Mouse (Mus musculus) retina, adult 2 months (tissue): ENCODE results near the gene Smad6.

Source experiments
- DNase-seq: peaks from one replicate; pipeline ENCODE4 v3.0.0-alpha.2; 2012; ENCODE audit warnings: low read depth, low spot score

The Smad6 gene

DNA sequence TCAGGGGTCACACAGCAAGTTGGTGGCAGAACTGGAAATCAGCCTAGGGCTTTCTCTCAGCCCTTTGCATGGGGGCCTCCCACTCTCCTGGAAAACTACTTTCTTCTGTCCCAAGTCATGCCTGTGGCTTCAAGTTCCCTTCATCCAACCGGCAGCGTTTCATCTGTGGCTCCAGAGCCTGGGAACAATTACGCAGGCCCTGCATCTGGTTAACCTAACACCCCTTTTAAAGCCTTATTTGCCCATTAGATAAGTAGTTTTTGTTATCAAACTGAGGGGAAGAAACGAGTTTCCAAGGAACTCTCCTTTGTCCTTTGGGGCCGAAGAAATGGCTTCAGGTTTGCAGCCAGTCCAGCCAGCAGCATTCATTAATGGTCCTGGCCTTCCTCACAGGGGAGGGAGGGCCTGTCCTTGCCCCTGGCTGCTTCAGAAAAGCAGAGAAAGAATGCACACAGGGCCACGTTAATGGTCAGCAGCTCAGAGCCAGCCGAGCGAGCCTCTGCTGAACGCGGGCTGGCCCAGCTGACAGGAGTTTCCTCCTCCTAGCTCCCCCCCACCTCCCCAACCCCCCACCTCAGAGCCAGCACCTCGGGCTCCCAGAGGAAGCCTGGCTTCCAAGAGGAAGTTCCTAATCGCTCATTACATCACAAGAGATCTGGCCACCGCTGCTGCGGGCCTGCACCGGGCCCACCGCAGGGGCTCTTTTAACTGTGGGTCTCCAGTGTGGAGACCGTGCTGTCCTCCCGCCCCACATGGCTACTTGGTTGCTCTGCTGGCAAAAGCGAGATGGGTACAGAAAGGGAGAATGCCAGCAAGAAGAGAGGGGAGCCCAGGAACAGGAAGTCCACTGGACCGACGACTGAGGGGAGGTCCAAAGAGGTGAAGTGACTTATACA is 61.7 kb downstream of the Smad6 start:
- no peak for DNase-seq

DNA sequence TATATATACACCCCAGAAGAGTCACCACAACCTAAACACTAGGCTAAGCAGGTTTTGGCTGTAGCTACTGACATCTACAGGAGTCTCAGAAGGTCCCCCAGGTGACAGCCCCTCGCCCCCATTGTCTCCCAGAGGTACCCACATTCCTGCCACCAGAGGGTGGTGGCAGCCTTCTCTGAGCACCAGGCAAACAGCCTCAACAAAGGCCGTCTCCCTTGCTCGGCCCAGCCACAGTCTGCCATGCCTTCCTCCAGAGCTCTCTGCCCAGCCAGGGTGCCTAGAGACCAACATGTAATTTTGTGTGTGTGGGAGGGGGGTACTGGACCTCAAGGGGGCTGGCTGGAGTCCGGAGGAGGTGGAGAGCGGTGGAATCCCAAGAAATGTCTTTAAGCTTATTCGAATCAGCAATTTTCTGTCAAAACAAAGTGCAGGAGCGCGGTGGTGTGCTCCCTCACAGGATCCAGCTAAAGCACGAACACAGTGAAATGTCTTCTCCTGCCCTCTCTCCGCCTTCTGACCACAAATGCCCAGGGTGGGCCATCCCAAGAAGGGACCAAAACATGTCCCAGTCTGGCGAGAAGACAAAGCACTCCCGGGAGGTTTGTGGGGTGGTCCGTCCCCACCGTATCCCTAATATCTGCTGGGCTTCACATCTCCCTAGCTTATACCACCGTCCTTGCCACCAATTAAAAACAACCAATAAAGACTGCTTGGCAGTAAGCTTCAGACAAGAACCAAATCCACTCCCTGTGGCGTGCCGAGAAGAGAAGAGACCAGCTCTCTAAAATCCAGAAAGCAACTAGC is 62.5 kb downstream of the Smad6 start:
- DNase-seq: no peak

DNA sequence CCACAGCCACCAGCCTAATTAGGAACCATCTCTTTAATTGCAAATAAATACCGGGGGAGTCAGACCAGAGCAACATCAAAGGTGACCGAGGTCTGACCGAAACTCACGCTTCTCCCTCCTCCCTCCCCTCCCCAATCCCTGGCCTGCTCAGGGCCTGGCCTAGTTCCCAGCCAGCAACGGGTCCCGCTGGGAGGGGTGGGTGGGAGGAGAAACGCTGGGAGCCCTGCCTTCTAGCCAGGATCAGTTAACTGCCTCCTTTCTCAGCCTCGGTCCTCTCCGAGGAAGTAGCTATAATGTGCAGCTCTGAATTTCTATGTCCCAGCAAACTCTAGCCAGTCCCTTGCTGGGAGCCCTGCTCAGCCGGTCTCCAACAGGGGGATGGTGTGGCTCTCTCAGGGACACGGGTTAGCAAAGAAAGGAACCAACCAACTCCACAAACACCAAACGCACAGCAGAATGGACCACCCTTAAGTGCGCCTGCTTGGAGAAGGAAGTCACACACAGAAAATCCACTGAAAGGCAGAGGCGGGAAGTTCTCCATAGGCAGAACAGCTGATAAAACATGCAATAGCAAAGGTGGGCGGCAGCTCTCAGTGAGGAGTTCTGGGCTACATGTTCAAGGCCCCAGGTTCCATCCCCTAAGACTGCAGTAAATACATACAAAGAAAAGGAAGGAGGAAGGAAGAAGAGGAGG is 63.4 kb downstream of the Smad6 start:
- no peak for DNase-seq

DNA sequence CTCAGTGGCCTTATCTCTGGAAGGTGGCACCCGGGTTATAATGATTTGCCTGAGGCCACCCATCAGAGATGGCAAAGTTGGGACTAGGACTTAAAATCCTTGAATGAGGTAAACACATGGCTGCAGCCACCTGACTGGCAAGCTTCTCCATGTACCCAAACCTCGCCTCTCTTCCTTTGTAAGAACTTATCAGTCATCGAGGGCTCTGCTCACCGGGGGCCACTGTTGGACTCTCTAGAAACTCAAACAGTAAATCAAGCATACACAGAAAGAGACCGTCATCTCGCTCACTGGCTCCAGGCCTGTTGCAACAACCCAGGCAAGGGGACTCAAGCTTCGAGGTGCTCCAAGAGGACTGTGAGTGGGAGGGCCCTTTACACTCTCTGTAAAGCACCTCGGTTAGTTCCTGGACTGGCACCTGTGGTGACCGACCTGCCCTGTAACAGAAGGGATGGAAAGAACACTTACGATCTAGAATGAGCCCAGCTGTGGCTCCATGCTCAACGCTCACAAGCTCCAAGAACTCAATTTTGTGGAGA is 64.1 kb downstream of the Smad6 start:
- no peak for DNase-seq

DNA sequence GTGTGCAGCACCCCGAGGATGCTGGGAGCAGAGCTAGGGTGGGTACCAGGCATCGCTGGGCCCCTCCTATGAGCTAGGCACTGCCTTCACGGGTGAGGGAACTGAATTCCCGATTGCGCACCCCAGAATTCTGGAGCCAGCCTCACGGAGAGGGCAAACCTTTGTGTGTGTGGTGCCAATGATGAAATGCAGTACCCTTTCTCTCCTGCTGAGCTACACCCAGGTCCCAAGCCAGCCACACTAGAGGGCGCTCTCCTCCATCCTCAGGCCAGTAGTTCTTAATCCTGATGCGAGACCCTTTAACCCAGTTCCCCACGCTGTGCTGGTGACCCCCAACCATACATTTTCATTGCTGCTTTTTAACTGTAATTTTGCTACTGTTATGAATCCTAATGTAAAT is 65.8 kb downstream of the Smad6 start:
- no peak for DNase-seq

DNA sequence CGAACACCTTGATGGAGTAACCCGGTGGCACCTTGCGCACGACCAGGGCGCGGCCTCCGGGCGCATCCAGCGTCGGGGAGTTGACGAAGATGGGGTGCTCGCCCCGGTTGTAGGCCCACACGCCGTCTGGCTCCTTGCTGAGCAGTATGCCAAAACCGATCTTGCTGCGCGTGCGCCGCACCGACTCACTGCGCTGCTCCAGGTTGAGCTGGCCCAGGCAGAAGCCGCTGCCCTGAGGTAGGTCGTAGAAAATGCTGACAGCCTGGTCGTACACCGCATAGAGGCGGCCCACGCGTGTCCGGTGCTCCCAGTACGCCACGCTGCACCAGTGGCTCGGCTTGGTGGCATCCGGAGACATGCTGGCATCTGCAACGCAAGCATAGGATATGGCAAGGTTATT is 68.2 kb downstream of the Smad6 start:
- DNase-seq: no peak

DNA sequence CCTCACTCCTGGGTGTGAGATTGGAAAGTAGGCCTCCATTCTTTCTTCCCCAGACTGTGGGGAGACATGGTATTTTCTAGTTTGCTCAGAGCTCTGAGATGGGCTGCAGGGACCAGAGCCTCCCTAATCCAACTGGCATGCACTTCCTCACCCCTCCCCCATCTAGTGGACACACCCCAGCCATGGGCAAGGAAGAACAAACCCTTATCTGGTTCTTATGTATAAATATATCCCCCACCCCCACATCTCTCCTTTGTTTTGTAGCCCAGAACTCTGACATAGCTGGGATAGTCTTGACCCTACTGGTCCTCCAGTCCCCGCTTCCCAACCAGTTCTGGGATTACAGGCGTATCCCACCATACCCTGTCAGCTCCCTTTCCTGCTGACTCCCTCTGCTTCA is 69.3 kb downstream of the Smad6 start:
- no peak for DNase-seq

DNA sequence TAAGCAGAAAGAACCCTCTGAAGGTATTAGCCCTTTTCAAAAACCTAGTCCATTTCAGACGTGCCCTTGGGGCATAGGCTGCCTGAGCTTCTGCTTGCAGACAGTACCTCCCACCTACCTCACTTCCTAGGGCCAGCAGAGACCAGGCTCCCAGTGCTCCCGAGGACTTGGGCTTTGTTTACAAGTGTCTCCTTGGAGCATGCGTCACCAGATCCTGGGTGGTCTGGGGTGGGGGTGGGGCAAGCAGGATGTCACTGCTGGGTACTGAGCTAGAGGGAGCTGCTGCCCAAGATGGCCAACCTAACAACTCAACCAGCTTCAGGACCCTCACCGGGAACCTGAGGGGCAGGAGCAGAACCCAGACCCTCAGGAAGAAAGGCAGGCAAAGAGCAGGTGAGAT is 71.5 kb downstream of the Smad6 start:
- no peak for DNase-seq

DNA sequence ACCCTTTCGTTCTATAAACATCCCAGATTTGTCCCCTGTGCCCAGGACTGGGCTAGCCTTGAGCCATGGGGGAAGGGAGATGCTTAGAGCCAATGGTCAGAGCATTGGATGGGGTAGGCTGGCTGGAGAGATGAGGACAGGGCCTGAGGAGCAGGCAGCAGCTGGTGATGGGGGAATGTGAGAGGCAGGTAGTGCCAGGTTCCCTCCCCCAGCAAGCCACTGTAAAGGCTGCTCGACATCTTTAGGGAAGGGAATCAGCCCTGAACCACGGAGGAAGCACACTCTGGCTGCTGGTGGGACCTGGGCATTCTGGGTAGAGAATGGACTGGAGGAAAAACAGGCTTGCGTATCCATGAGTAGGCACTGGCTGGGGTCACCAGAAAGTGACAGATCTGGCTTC is 72.5 kb downstream of the Smad6 start:
- DNase-seq: no peak

DNA sequence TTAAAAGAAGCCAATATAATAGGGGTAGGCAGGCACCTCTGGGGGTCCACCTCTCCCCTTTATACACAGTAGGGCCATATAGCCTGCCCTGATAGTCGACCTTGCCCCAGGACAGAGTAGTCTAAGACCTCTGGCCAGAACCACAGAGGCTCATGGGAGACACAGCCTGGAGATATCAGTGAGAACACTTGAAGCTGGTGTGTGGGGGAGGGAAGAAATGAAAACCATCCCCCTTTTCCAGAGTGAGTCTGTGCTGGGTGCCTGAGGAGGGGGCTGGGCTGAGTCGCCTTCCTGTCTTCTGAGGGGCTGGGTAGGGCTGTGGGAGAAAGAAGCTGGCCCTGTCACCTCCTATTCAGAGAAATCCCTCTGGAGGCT is 79.3 kb downstream of the Smad6 start:
- DNase-seq: no peak

DNA sequence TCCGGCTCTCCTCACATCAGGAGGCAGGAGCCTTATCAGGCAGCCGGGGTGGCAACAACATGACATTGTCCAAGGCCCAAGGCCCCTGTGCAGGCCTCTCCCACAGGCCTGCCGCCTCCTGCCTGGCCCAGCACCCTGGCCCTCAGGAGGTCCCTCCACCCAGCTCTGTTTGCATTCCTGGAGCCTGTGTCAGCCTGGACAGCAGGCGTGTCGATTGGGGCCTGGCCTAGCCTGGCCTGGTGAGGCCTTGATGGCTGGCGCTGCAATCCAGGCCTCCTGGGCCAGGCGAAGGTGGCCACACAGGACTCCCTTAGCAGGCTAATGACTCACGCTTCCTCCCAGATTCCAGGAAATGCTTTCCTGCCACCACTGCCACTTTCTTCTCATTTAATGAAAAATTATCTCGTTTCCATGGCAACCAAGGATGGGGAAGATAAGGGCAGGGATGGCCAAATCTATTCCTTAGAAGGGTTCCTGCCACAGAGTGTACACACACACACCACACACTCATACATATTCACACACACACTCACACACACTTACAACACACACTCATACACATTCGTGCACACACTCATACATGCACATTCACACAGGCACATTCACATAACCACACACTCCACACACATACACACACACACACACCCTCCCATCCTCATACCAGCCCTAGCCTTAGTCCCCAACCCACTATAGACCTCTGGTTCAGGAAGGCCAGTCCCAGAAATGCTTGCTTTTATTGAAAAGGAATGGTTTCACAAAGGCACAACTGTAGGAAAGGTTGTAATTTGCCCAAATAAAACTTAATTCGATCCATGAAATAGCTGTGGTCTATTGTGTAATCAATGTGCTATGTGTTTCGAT is 79.9 kb downstream of the Smad6 start:
- no peak for DNase-seq

DNA sequence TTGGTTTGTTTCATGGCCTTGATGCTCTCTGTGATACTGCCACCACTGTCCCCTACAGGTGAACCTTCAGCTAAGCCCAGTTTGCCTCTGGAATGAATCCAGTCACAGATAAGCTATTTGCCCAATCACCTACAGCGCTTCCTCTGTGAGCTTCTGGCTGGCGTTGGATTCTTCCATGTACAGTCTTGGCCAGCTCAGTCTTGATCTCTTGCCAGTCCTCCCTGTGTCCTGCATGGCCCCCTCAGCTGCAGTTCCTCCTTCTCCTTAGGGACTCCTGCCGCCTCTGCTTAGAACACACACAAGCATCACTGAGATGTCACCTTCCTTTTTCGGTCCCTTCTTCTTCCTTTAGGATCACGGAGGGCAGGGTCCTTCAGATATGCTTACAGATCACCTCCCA is 85.6 kb downstream of the Smad6 start:
- DNase-seq: no peak

DNA sequence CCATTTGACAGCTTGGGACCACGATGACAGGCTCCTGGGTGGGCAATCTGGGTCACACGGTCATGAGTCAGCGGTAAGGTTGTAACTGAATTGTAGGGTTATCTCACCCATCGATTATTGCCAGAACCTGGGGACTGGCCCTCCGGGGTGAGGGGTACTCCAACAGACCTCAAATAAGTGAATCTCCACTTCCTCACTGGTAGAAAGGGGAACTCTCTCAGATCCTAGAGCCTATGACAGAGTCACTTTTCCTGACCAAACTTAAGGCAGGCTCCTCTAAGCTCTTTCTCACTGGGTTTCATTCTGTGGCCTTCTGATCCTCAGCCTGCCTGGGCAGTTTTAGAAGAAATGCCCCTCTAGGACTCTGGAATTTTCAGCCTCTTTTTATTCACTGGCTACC is 88.8 kb downstream of the Smad6 start:
- no peak for DNase-seq

DNA sequence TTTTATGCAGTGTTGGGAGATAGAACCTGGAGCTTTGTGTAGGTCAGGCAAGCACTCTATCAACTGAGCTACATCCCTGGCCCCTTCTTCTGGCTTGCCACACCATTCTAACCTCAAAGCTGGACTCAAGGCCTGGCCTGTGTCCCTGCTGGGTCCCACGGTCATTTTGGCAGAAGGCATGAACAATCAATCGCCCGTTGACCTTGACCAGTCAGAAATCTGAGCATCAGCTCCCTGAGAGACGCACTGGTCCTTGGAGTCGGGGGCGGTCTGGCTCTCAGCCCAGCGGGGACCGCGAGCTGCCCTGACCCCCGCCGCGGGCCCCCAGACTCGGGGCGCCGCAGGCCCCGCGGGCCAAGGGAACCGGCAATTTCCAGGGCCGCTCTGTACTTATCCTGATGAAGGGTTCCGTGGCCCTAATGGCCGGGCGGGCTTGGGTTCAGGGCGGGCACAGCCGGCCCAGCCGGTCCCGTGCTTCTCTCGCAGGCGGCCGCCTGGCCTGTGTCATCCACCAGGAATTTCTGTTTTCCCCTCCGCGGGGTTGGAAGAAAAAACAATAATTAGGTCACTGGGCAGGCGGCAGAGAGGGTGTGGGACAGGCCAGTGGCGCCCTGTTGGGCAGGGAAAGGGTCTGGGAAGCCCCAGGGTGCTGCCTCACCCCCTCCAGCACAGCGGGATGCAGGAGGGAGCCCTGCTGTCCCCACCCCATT is 94.4 kb downstream of the Smad6 start:
- no peak for DNase-seq

DNA sequence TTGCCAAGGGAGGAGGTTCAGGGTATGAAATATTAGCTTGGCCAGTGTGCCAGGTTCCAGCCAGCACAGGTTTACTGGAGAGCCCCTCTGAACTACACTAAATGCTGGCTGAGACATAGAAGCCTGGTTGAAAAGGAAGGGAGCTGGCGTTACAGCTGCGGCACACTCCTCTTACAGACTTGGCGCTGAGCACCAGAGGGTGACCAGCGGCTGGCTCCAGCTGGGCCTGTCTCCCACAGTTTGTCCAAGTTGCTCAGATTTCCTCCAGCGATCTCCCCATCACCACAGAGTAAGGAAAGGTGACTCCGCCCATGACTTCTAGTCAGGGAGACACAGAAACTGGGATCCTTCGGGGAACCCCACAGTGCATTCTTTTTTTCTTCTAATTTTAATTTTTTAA is 95.5 kb downstream of the Smad6 start:
- DNase-seq: no peak

DNA sequence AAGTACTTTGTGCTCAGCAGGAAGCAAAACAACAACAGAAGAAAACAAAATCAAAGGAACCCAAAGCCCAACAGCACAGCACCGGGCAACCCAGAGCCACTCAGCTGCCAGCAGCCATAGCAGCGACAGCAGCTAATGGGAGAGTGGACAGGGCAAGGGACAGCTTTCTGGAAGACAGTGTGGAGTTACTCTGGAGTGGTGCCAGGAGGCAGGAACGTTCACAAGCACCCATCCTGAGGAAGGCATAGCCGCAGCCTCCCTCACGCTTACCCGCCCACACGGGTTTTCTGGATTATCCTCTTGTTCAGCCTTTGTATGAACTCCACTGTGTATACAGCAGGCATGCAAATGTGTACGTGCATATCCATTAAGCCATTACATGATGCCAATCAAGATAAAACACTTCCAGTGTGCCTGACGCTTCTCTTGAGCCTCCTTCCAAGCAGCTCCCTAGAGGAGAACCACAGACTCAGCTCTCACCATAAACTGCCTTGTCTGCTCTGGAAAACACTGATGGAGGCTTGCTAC is 98.6 kb downstream of the Smad6 start:
- no peak for DNase-seq

DNA sequence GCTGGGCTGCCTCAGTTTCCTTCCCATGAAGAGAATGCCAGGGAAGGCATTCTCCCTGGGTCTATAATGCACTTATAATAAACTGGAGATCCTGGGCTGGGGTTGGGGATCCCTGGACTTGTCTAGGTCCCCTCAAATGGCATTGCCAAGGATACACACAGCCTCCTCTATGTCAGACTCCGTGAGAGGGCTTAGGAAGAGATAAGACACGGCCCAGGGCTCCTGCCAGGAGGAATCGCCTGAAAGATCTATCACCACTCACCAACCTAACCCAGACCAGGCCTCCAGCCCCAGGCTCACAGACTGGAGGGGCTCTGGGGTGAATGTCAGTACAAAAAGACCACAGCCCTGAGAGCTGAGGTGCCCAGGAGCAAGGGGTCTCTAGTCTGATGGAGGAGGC is 102.2 kb downstream of the Smad6 start:
- DNase-seq: no peak

DNA sequence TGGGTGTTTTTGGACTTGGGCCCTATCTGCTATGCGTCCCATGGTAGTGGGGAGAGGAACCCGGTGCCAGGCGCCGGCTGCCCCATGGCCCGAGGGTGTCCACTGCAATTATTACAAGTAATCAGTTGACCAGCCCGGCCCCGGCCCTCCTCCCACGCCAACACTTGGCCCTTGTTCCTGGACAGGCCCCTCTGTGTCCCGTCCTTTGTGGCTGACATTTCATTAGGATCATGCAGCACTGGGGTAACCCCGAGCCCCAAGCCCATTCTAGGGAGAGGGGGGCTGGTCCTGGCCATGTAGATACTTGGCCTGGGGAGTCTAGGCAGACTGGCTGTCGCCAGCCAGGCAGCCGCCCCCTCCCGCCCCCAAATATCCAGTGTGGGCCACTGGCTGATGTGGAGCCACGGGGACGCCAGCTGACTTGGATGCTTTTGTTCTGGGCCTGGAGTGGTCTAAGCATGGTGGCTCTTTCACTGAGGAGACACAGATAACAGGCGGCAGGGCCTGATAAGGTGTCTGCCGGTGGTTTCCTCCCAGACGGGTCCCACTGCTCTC is 102.8 kb downstream of the Smad6 start:
- no peak for DNase-seq

DNA sequence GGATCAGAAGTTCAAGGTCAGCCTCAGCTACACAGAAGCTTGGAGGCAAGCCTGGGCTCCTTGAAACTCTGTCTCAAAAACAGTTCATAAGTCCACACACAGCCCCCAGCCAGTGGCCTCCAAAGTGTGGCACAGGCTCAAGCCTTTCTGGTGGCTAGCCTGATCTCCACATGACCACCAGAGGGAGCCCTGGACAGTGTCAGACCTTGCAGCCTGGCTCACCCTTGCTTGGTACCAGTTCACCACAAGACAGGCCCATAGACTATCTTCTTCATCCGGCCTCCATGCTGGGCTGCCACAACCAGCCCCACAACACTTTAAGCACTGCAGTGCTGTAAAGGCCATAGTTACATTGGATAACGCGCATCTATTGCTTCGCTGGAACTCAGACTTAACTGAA is 103.6 kb downstream of the Smad6 start:
- peak; percentile 22 for DNase-seq

DNA sequence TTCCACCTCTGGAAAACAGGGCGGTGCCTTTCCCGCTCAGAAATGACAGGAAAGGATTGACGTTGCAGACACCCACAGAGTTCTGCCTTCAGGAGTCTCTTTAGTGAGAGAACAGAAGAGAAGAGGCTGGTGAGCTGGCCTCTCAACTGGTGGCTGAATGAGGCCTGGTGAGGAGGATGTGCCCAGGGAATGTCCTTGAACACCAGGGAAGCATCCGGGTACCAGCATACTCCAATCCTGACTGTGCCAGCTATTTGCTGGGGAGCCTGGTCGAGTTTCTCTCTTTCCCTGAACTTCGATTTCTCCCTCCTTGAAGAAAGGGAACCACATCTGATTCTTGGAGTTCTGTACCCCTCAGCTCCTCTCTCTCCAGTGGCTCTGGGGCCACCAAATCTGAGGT is 105.4 kb downstream of the Smad6 start:
- DNase-seq: no peak
